Mouse (Mus musculus) monocyte, adult 5-6 weeks (primary cell): Measurements from ENCODE around the gene Zfp385a. TPM values are rescaled to one million over a fixed set of nuclear protein-coding genes. Genes with fewer than 3 reads are reported as not detected.
"Not testable (repeated sequence)": the region's sequence is repeated elsewhere in the genome, so short reads cannot be mapped to it uniquely, and the experiment has no call there.

Experiments
- ATAC-seq: fragments of 153-309, 156-312 bp; replicated peaks from 2 replicates; pipeline ENCODE4 v1.8.0; 2017; ENCODE audit warnings: mild to moderate bottlenecking; ENCODE audit not compliant: low TSS enrichment, insufficient number of reproducible peaks, severe bottlenecking, poor library complexity, low FRiP score
- total RNA-seq: library from RNA; stranded (forward); fragments of 200-1000, 200-491, 200-594 nt; gene quantifications from 3 replicates; pipeline ENCODE4 v1.2.3, GENCODE M21; 2017

Gene Zfp385a
- total RNA-seq, 1 experiment from 2014 or later, result 1.7 TPM

- ATAC-seq, result no peak
Measured at GRCm38 (mm10) chr15:103279750-103280149, 60.1 kb downstream of the Zfp385a start.

GRCm38 (mm10) chr15:103277949-103278348 is 61.9 kb downstream of the Zfp385a start:
- no peak for ATAC-seq

GRCm38 (mm10) chr15:103275943-103276342 is 64.0 kb downstream of the Zfp385a start:
- not testable (repeated sequence) for ATAC-seq

- ATAC-seq, result peak; percentile 99
Measured at GRCm38 (mm10) chr15:103272419-103273279, 67.2 kb downstream of the Zfp385a start, which contains the start of gene Copz1. TSS of gene Copz1 (plus strand) at chr15:103272714.

GRCm38 (mm10) chr15:103268903-103269302 is 71.0 kb downstream of the Zfp385a start:
- ATAC-seq, result no peak

GRCm38 (mm10) chr15:103264794-103265193 is 75.1 kb downstream of the Zfp385a start:
- no peak for ATAC-seq

Other genes with a start within 250 kb of the Zfp385a start
- gene Smug1, start 173.0 kb downstream of the Zfp385a start, total RNA-seq, result 3.2 to 7.1 TPM (median 5.3 TPM) in 3 replicates
- 13.2 to 43.8 TPM (median 33.9 TPM) in 3 replicates for gene Cbx5, start 100.3 kb downstream of the Zfp385a start, total RNA-seq
- gene Hnrnpa1, start 99.7 kb downstream of the Zfp385a start, total RNA-seq, result 482 to 520 TPM (median 483 TPM) in 3 replicates
- 85.2 to 136 TPM (median 112 TPM) in 3 replicates for gene Nfe2, start 81.7 kb downstream of the Zfp385a start, total RNA-seq
- 47.5 to 52.5 TPM (median 50.3 TPM) in 3 replicates for gene Copz1, start 67.4 kb downstream of the Zfp385a start, total RNA-seq
- 0.53 to 1.2 TPM (median 0.87 TPM) in 3 replicates for gene Gpr84, start 29.5 kb downstream of the Zfp385a start, total RNA-seq
- gene Itga5, start 26.7 kb upstream of the Zfp385a start, total RNA-seq, result 3.1 to 26.6 TPM (median 11.4 TPM) in 3 replicates
- not detected in 3 replicates for gene Gtsf1, start 90.4 kb upstream of the Zfp385a start, total RNA-seq
- gene Gtsf2, start 108.4 kb upstream of the Zfp385a start, total RNA-seq, result 4.0 TPM in 1 of 3 replicates, not detected in the others
- 272 to 295 TPM (median 278 TPM) in 3 replicates for gene Nckap1l, start 113.7 kb upstream of the Zfp385a start, total RNA-seq
- gene Pde1b, start 162.9 kb upstream of the Zfp385a start, total RNA-seq, result 28.6 to 54.5 TPM (median 38.7 TPM) in 3 replicates
- gene Ppp1r1a, start 197.9 kb upstream of the Zfp385a start, total RNA-seq, result not detected in 3 replicates
- not detected in 3 replicates for gene Glycam1, start 225.0 kb upstream of the Zfp385a start, total RNA-seq